Mouse (Mus musculus) layer of hippocampus, postnatal 25 days (tissue): ENCODE results near the gene Ypel2. TPM values are rescaled to one million over a fixed set of nuclear protein-coding genes. Genes with fewer than 3 reads are reported as not detected.

Experiments used
- DNase-seq, 2 experiments: peaks; one replicate each; pipeline ENCODE4 v3.0.0; 2022; ENCODE audit warnings: mixed read lengths in 2 of 2, low spot score in 1 of 2; ENCODE audit errors: extremely low spot score in 1 of 2
- total RNA-seq, 2 experiments: library from RNA; stranded (reverse); gene quantifications; 2 replicates each; pipeline ENCODE4 v1.2.3; 2021

Gene Ypel2
- total RNA-seq, 2 experiments from 2014 or later = 23.5 to 28.0 TPM

- DNase-seq = no peak
Observed at GRCm38 (mm10) chr11:86907889-86908590, 85.5 kb downstream of the Ypel2 start.

- DNase-seq = no peak
Observed at GRCm38 (mm10) chr11:86906767-86907662, 86.5 kb downstream of the Ypel2 start.

GRCm38 (mm10) chr11:86906257-86906656 is 87.2 kb downstream of the Ypel2 start:
- DNase-seq = no peak

GRCm38 (mm10) chr11:86905261-86905660 is 88.2 kb downstream of the Ypel2 start:
- DNase-seq = no peak

GRCm38 (mm10) chr11:86904706-86905105 is 88.8 kb downstream of the Ypel2 start:
- DNase-seq = no peak

GRCm38 (mm10) chr11:86898367-86898766 is 95.1 kb downstream of the Ypel2 start:
- DNase-seq = no peak

GRCm38 (mm10) chr11:86895567-86895966 is 97.9 kb downstream of the Ypel2 start:
- no peak for DNase-seq

GRCm38 (mm10) chr11:86895156-86895555 is 98.4 kb downstream of the Ypel2 start:
- DNase-seq = no peak

- peak; percentile 80 to 92 for DNase-seq
Observed at GRCm38 (mm10) chr11:86894171-86894577, 99.3 kb downstream of the Ypel2 start.

- no peak for DNase-seq
Observed at GRCm38 (mm10) chr11:86892996-86893670, 100.4 kb downstream of the Ypel2 start.

Other genes with a start within 250 kb of the Ypel2 start
- 100 to 1,000 TPM; 453 to 461 TPM for gene Cltc, start 236.1 kb downstream of the Ypel2 start, total RNA-seq
- gene Dhx40, start 186.0 kb downstream of the Ypel2 start, total RNA-seq = 10 to 100 TPM; 29.2 to 33.9 TPM
- gene Gdpd1, start 80.4 kb upstream of the Ypel2 start, total RNA-seq = 10 to 100 TPM; 46.3 to 48.7 TPM
- gene Smg8, start 93.1 kb upstream of the Ypel2 start, total RNA-seq = 10 to 100 TPM; 16.4 to 16.8 TPM
- gene Prr11, start 115.0 kb upstream of the Ypel2 start, total RNA-seq = under 1 TPM; 0.31 to 0.57 TPM
- 10 to 100 TPM; 15.4 to 16.2 TPM for gene Ska2, start 115.5 kb upstream of the Ypel2 start, total RNA-seq
- 100 to 1,000 TPM; 189 to 204 TPM for gene Trim37, start 133.4 kb upstream of the Ypel2 start, total RNA-seq